Mouse (Mus musculus) midbrain, embryonic 16.5 days (tissue): ENCODE results near the gene Recql5. TPM values are rescaled to one million over a fixed set of nuclear protein-coding genes. Genes with fewer than 3 reads are reported as not detected.

Experiments used
- ATAC-seq: fragments of 200-750 bp; cut with Nextera tagmentation; 2 replicates; pipeline ENCODE4 v1.8.0; 2017; ENCODE audit warnings: moderate TSS enrichment
- H3K27ac ChIP-seq: fragments of 300-500 bp; sonication (generic); 2 replicates; pipeline ENCODE4 v1.5.1; 2014; ENCODE audit warnings: mild to moderate bottlenecking, low read length, mixed read lengths
- H3K27me3 ChIP-seq: fragments of 300-500 bp; sonication (generic); 2 replicates; pipeline ENCODE4 v1.6.1; 2014; ENCODE audit warnings: low read depth, low read length, mixed read lengths; ENCODE audit not compliant: control insufficient read depth, insufficient read depth
- H3K36me3 ChIP-seq: fragments of 300-500 bp; sonication (generic); 2 replicates; pipeline ENCODE4 v1.6.1; 2014; ENCODE audit warnings: mild to moderate bottlenecking, low read length, moderate library complexity, mixed read lengths; ENCODE audit not compliant: control insufficient read depth, insufficient read depth
- H3K4me1 ChIP-seq: fragments of 300-500 bp; sonication (generic); 2 replicates; pipeline ENCODE4 v1.6.1; 2014; ENCODE audit warnings: mild to moderate bottlenecking, low read length, mixed read lengths; ENCODE audit not compliant: control insufficient read depth, insufficient read depth
- H3K4me2 ChIP-seq: fragments of 300-500 bp; sonication (generic); 2 replicates; pipeline ENCODE4 v1.6.1; 2014; ENCODE audit warnings: mild to moderate bottlenecking, low read length, mixed read lengths
- H3K4me3 ChIP-seq: fragments of 300-500 bp; sonication (generic); 2 replicates; pipeline ENCODE4 v1.5.1; 2014; ENCODE audit warnings: low read depth, mild to moderate bottlenecking, low read length, moderate library complexity, mixed read lengths
- H3K9ac ChIP-seq: fragments of 300-500 bp; sonication (generic); 2 replicates; pipeline ENCODE4 v1.6.1; 2014; ENCODE audit warnings: low read depth, low read length, mixed read lengths
- H3K9me3 ChIP-seq: fragments of 300-500 bp; sonication (generic); replicated peaks from 2 replicates; pipeline ENCODE4 v1.6.1; 2014; ENCODE audit warnings: mild to moderate bottlenecking, low read length, mixed read lengths; ENCODE audit not compliant: control insufficient read depth, poor library complexity, severe bottlenecking
- WGBS: fragments of 180-500 bp; shearing (Covaris S2); extraction: QIAGEN DNeasy Blood & Tissue Kit; methylation state at CpG from one replicate; pipeline ENCODE4 v1.1.7; 2014; 5-methylcytosine and 5-hydroxymethylcytosine counted together
- polyA plus RNA-seq: library from polyadenylated mRNA; unstranded; fragments of >200 nt; fragmentation: Nextera tagmentation; extraction: Ambion mirVana; gene quantifications from 2 replicates; pipeline ENCODE4 v1.2.1, GENCODE M21; 2015

Recql5 gene
- polyA plus RNA-seq, 1 experiment from 2014 or later: 25.2 TPM

GRCm38 (mm10) chr11:115899486-115900266, 33.6 kb downstream of the Recql5 start, which contains the start of gene Smim5:
Smim5 (plus strand) TSS chr11:115899966.
- ATAC-seq: no peak
- Histone ChIP-seq H3K4me3 (no peak within 1 kb of the TSS), H3K27me3 (no peaks in the 10 kb centered on the region), H3K27ac (no peak within 1 kb of the TSS), H3K9ac (no peak within 1 kb of the TSS), H3K4me2 (no peak within 1 kb of the TSS), H3K9me3 (no peaks in the 10 kb centered on the region), H3K36me3 (peaks cover 2% of the 10 kb centered on the region; the same call in 1 of the 2 replicates), H3K4me1 (no peaks in the 10 kb centered on the region)
- 28% methylated on average over 16 of the region's 16 CpGs for WGBS

- no peaks in the 10 kb centered on the region for H3K27me3 ChIP-seq
- ATAC-seq: no peak
- H3K9me3 ChIP-seq: no peaks in the 10 kb centered on the region
- no peak overlapping the region for H3K9ac ChIP-seq
- 28% methylated on average over 4 of the region's 4 CpGs for WGBS
- no peak overlapping the region for H3K4me3 ChIP-seq
- H3K4me2 ChIP-seq: no peak overlapping the region
- H3K4me1 ChIP-seq: no peaks in the 10 kb centered on the region
- no peak overlapping the region for H3K27ac ChIP-seq
- H3K36me3 ChIP-seq: peaks cover 2% of the 10 kb centered on the region; the same call in 1 of the 2 replicates
Measured at GRCm38 (mm10) chr11:115898886-115899285, 34.4 kb downstream of the Recql5 start.

GRCm38 (mm10) chr11:115898446-115898845, 34.8 kb downstream of the Recql5 start:
- WGBS: 92% methylated on average over 7 of the region's 7 CpGs
- Histone ChIP-seq H3K4me1 (no peaks in the 10 kb centered on the region), H3K27ac (no peak overlapping the region), H3K9me3 (no peaks in the 10 kb centered on the region), H3K36me3 (peaks cover 5% of the 10 kb centered on the region; the same call in 1 of the 2 replicates), H3K27me3 (no peaks in the 10 kb centered on the region), H3K4me3 (no peak overlapping the region), H3K4me2 (no peak overlapping the region), H3K9ac (no peak overlapping the region)
- no peak for ATAC-seq

- H3K4me1 ChIP-seq: no peaks in the 10 kb centered on the region
- H3K4me3 ChIP-seq: no peak overlapping the region
- peaks cover 8% of the 10 kb centered on the region; the same call in 1 of the 2 replicates for H3K36me3 ChIP-seq
- H3K9ac ChIP-seq: no peak overlapping the region
- no peaks in the 10 kb centered on the region for H3K9me3 ChIP-seq
- H3K27me3 ChIP-seq: no peaks in the 10 kb centered on the region
- ATAC-seq: no peak
- no peak overlapping the region for H3K4me2 ChIP-seq
- no peak overlapping the region for H3K27ac ChIP-seq
- 78% methylated on average over 14 of the region's 14 CpGs for WGBS
Measured at GRCm38 (mm10) chr11:115894755-115895520, 38.3 kb downstream of the Recql5 start.

- no peak overlapping the region for H3K9ac ChIP-seq
- H3K27ac ChIP-seq: no peak overlapping the region
- no peaks in the 10 kb centered on the region for H3K4me1 ChIP-seq
- no peak overlapping the region for H3K4me3 ChIP-seq
- ATAC-seq: no peak
- no peaks in the 10 kb centered on the region for H3K9me3 ChIP-seq
- peaks cover 8% of the 10 kb centered on the region; the same call in 1 of the 2 replicates for H3K36me3 ChIP-seq
- H3K27me3 ChIP-seq: no peaks in the 10 kb centered on the region
- H3K4me2 ChIP-seq: no peak overlapping the region
- 92% methylated on average over 9 of the region's 9 CpGs for WGBS
Measured at GRCm38 (mm10) chr11:115893071-115893470, 40.2 kb downstream of the Recql5 start.

GRCm38 (mm10) chr11:115892213-115892612, 41.1 kb downstream of the Recql5 start:
- Histone ChIP-seq H3K4me3 (no peak overlapping the region), H3K27me3 (no peaks in the 10 kb centered on the region), H3K9me3 (no peaks in the 10 kb centered on the region), H3K4me1 (no peaks in the 10 kb centered on the region), H3K27ac (no peak overlapping the region), H3K36me3 (peaks cover 8% of the 10 kb centered on the region; the same call in 1 of the 2 replicates), H3K9ac (no peak overlapping the region), H3K4me2 (no peak overlapping the region)
- 63% methylated on average over 6 of the region's 6 CpGs for WGBS
- ATAC-seq: no peak

- peaks cover 6% of the 10 kb centered on the region; the same call in 1 of the 2 replicates for H3K36me3 ChIP-seq
- H3K9me3 ChIP-seq: no peaks in the 10 kb centered on the region
- ATAC-seq: no peak
- no peak overlapping the region for H3K27ac ChIP-seq
- H3K4me2 ChIP-seq: no peak overlapping the region
- H3K27me3 ChIP-seq: no peaks in the 10 kb centered on the region
- H3K4me3 ChIP-seq: no peak overlapping the region
- WGBS: 89% methylated on average over 6 of the region's 6 CpGs
- no peak overlapping the region for H3K9ac ChIP-seq
- no peaks in the 10 kb centered on the region for H3K4me1 ChIP-seq
Measured at GRCm38 (mm10) chr11:115889159-115889558, 44.1 kb downstream of the Recql5 start.

- Histone ChIP-seq H3K4me1 (no peaks in the 10 kb centered on the region), H3K4me2 (no peak overlapping the region), H3K27me3 (no peaks in the 10 kb centered on the region; the same call in 1 of the 2 replicates), H3K9me3 (no peaks in the 10 kb centered on the region), H3K4me3 (no peak overlapping the region), H3K27ac (no peak overlapping the region), H3K9ac (no peak overlapping the region), H3K36me3 (no peaks in the 10 kb centered on the region)
- 76% methylated on average over 5 of the region's 5 CpGs for WGBS
- ATAC-seq: no peak
Measured at GRCm38 (mm10) chr11:115888020-115888419, 45.3 kb downstream of the Recql5 start.

GRCm38 (mm10) chr11:115886446-115886845, 46.8 kb downstream of the Recql5 start:
- H3K9me3 ChIP-seq: no peaks in the 10 kb centered on the region
- H3K27me3 ChIP-seq: no peaks in the 10 kb centered on the region; the same call in none of the 2 replicates
- no peak overlapping the region for H3K9ac ChIP-seq
- no peaks in the 10 kb centered on the region for H3K36me3 ChIP-seq
- WGBS: 90% methylated on average over 11 of the region's 11 CpGs
- no peak overlapping the region for H3K4me2 ChIP-seq
- ATAC-seq: no peak
- no peak overlapping the region for H3K27ac ChIP-seq
- H3K4me3 ChIP-seq: no peak overlapping the region
- no peaks in the 10 kb centered on the region for H3K4me1 ChIP-seq
